8 mouse cellular contexts compared by ENCODE assay signal in the genomic region with DNA sequence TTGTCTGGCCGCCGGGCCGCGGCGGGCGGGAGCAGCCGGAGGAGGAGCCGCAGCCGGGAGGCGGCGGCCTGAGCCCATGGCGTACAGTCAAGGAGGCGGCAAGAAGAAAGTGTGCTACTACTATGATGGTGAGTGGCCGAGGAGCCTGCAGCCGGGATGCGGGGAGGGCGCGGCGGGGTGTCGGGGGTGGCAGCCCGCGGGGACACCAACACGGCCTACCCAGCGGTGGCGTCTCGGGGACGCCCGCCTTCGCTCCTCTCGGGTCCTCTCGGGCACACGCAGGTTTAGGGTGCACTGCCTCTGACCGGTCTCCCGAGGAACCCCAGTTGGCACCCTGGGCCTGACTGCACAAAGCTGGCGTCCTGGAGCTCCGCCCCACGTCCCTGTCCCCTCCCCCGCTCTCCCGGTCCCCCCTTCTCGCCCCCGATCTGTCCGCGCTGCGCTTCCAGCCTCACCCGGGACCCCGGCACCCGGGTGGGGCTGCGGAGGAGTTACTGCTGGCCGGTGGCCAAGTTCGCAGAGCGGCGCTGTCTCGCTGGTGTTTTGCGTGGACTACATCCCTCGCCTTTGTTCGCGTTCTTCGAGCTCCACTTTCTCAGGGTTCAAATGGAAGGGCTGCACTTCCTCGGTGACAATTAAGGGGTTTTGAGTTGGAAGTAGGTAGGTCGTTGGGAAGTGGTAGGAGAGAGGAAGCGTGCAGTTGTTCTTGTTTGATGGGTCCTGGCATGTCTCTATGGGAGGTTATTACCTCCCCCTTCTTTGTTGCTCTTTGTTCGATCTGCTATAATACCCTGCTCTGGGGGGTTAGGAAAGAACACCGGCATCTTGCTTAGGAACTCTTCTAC. TPM values are rescaled to one million over a fixed set of nuclear protein-coding genes. Genes with fewer than 3 reads are reported as not detected.
A peak's percentile ranks its signal among the peaks of the same experiment; 100 is the strongest.
DNase-seq lines count a peak whose midpoint lies in the region; ATAC-seq and TF ChIP-seq lines count a peak whose summit lies in the region.

No protein-coding gene starts in this region.

- peak overlapping the region; percentile 66 for H3K4me2 ChIP-seq in embryonic facial prominence, embryonic 13.5 days
- peak overlapping the region; percentile 74 for H3K4me2 ChIP-seq in heart, embryonic 13.5 days
- peak overlapping the region; percentile 84 for H3K4me2 ChIP-seq in liver, embryonic 11.5 days
- peak overlapping the region; percentile 75 for H3K4me2 ChIP-seq in stomach, postnatal 0 days (replicated peaks; ENCODE audit: low read depth)

- H3K27ac ChIP-seq in heart, adult 2 months = peak overlapping the region; percentile 99
- H3K27ac ChIP-seq in embryonic facial prominence, embryonic 13.5 days = peak overlapping the region; percentile 99
- H3K27ac ChIP-seq in heart, embryonic 13.5 days (replicated peaks) = peak overlapping the region; percentile 99
- H3K27ac ChIP-seq in liver, embryonic 11.5 days (ENCODE audit: low read depth, low read length) = peak overlapping the region; percentile 96
- peak overlapping the region; percentile 98 for H3K27ac ChIP-seq in stomach, postnatal 0 days (replicated peaks)

- peaks cover 3% of the 10 kb centered on the region for H3K4me1 ChIP-seq in heart, adult 2 months (ENCODE audit: control insufficient read depth, insufficient read depth, low read length)
- H3K4me1 ChIP-seq in embryonic facial prominence, embryonic 13.5 days = peaks cover 18% of the 10 kb centered on the region
- H3K4me1 ChIP-seq in heart, embryonic 13.5 days = peaks cover 29% of the 10 kb centered on the region
- H3K4me1 ChIP-seq in liver, embryonic 11.5 days (replicated peaks; ENCODE audit: control insufficient read depth, insufficient read depth, low read length) = peaks cover 10% of the 10 kb centered on the region; the same call in 1 of the 2 replicates
- H3K4me1 ChIP-seq in stomach, postnatal 0 days (replicated peaks; ENCODE audit: control insufficient read depth, insufficient read depth) = no peaks in the 10 kb centered on the region

- no peak for TF ChIP-seq CTCF in heart, adult 2 months (IDR thresholded peaks at IDR 0.05)
- TF ChIP-seq CTCF in stomach, postnatal 0 days (IDR thresholded peaks at IDR 0.05; ENCODE audit: low read depth) = no peak

- intact Hi-C loops in heart, adult 2 months (cut with DNase I) = no loop called here

- no peak for TF ChIP-seq EP300 in heart, adult 2 months (IDR thresholded peaks at IDR 0.05; ENCODE audit: insufficient read depth, low read depth, low read length)
- TF ChIP-seq EP300 in stomach, postnatal 0 days (optimal IDR thresholded peaks at IDR 0.05) = no peak

- ATAC-seq in embryonic facial prominence, embryonic 13.5 days (ENCODE audit: insufficient number of reproducible peaks, insufficient read depth, low FRiP score, low TSS enrichment, low read depth) = peak; percentile 74
- peak; percentile 40 for ATAC-seq in heart, embryonic 13.5 days (ENCODE audit: extremely low read depth, insufficient number of reproducible peaks, low FRiP score, low TSS enrichment)
- ATAC-seq in liver, embryonic 11.5 days (replicated peaks; ENCODE audit: low FRiP score) = peak; percentile 76
- ATAC-seq in monocyte, adult 5-6 weeks (replicated peaks; ENCODE audit: insufficient number of reproducible peaks, low FRiP score, low TSS enrichment, poor library complexity, severe bottlenecking) = peak; percentile 37; the same call in 1 of the 2 replicates
- ATAC-seq in stomach, postnatal 0 days (ENCODE audit: low FRiP score, low TSS enrichment) = peak; percentile 88

- no peak; the same call in none of the 2 replicates for TF ChIP-seq POLR2A in heart, adult 2 months (IDR thresholded peaks at IDR 0.05; ENCODE audit: insufficient read depth, low read depth, low read length)

- no peaks in the 10 kb centered on the region for H3K27me3 ChIP-seq in heart, adult 2 months (ENCODE audit: control insufficient read depth, insufficient read depth, low read length)
- no peaks in the 10 kb centered on the region for H3K27me3 ChIP-seq in embryonic facial prominence, embryonic 13.5 days
- H3K27me3 ChIP-seq in heart, embryonic 13.5 days (replicated peaks) = no peaks in the 10 kb centered on the region
- no peaks in the 10 kb centered on the region for H3K27me3 ChIP-seq in liver, embryonic 11.5 days (replicated peaks; ENCODE audit: control insufficient read depth, insufficient read depth, low read length)
- no peaks in the 10 kb centered on the region for H3K27me3 ChIP-seq in stomach, postnatal 0 days (ENCODE audit: control insufficient read depth, insufficient read depth, low read length)

- DNase-seq in heart, adult 2 months = peak in 1 of 2 experiments; percentile 76
- DNase-seq in heart, adult 11 months = no peak
- peak; percentile 78 for DNase-seq in kidney, postnatal 14 days
- no peak for DNase-seq in liver, embryonic 11.5 days (ENCODE audit: low spot score)
- DNase-seq in stomach, postnatal 0 days (ENCODE audit: low spot score) = peak; percentile 79

- H3K79me2 ChIP-seq in heart, adult 2 months (replicated peaks; ENCODE audit: control insufficient read depth, insufficient read depth, low read length) = peaks cover 9% of the 10 kb centered on the region

- no peaks in the 10 kb centered on the region for H3K9me3 ChIP-seq in embryonic facial prominence, embryonic 13.5 days
- H3K9me3 ChIP-seq in heart, embryonic 13.5 days = no peaks in the 10 kb centered on the region
- H3K9me3 ChIP-seq in liver, embryonic 11.5 days (ENCODE audit: control insufficient read depth, low read length) = no peaks in the 10 kb centered on the region
- H3K9me3 ChIP-seq in stomach, postnatal 0 days (ENCODE audit: control insufficient read depth, low read length) = no peaks in the 10 kb centered on the region

- H3K4me3 ChIP-seq in heart, adult 2 months = peak overlapping the region; percentile 94
- peak overlapping the region; percentile 96 for H3K4me3 ChIP-seq in embryonic facial prominence, embryonic 13.5 days
- H3K4me3 ChIP-seq in heart, embryonic 13.5 days = peak overlapping the region; percentile 98
- peak overlapping the region; percentile 93 for H3K4me3 ChIP-seq in liver, embryonic 11.5 days (ENCODE audit: low read depth, low read length)
- peak overlapping the region; percentile 94 for H3K4me3 ChIP-seq in stomach, postnatal 0 days (ENCODE audit: low read depth, low read length)

- under 1% methylated on average over 61 of the region's 63 CpGs for WGBS in heart, adult 2 months
- WGBS in embryonic facial prominence, embryonic 13.5 days = under 1% methylated on average over 59 of the region's 63 CpGs
- 1% methylated on average over 63 of the region's 63 CpGs for WGBS in heart, embryonic 13.5 days
- WGBS in liver, embryonic 11.5 days = 1% methylated on average over 57 of the region's 63 CpGs
- WGBS in stomach, postnatal 0 days = under 1% methylated on average over 55 of the region's 63 CpGs

- peak overlapping the region; percentile 93 for H3K9ac ChIP-seq in heart, adult 2 months (ENCODE audit: low read depth, low read length)
- H3K9ac ChIP-seq in embryonic facial prominence, embryonic 13.5 days = peak overlapping the region; percentile 99
- H3K9ac ChIP-seq in heart, embryonic 13.5 days = peak overlapping the region; percentile 99
- peak overlapping the region; percentile 98 for H3K9ac ChIP-seq in liver, embryonic 11.5 days (ENCODE audit: low read depth, low read length)
- peak overlapping the region; percentile 97 for H3K9ac ChIP-seq in stomach, postnatal 0 days (ENCODE audit: low read length)

- peaks cover 3% of the 10 kb centered on the region for H3K36me3 ChIP-seq in heart, adult 2 months (ENCODE audit: control insufficient read depth, insufficient read depth, low read length)
- no peaks in the 10 kb centered on the region for H3K36me3 ChIP-seq in embryonic facial prominence, embryonic 13.5 days
- H3K36me3 ChIP-seq in heart, embryonic 13.5 days = 0 out of 2 replicates have a peak, but pooled peaks cover 5% of the 10 kb centered on the region
- H3K36me3 ChIP-seq in liver, embryonic 11.5 days (ENCODE audit: control insufficient read depth, insufficient read depth, low read length) = no peaks in the 10 kb centered on the region
- no peaks in the 10 kb centered on the region for H3K36me3 ChIP-seq in stomach, postnatal 0 days (ENCODE audit: control insufficient read depth, insufficient read depth, low read length)

RNA-seq across cellular contexts. Expression of gene Hdac2, which starts 0.6 kb away (rescaled TPM):
- 10 to 100 TPM; 51.6 to 52.1 TPM for total RNA-seq in heart, adult 2 months (2021)
- 9.9 and 21.4 TPM in 2 replicates for polyA plus RNA-seq in heart, adult 2 months (2012; rRNA removed)
- 327 and 352 TPM in 2 replicates for polyA plus RNA-seq in embryonic facial prominence, embryonic 13.5 days (2015; fragmentation: Nextera tagmentation; extraction: Ambion mirVana)
- polyA plus RNA-seq in heart, embryonic 13.5 days (2015; fragmentation: Nextera tagmentation; extraction: Ambion mirVana) = 146 and 159 TPM in 2 replicates
- polyA plus RNA-seq in liver, embryonic 11.5 days (2014; fragmentation: Nextera tagmentation; extraction: Ambion mirVana) = 163 and 177 TPM in 2 replicates
- total RNA-seq in monocyte, adult 5-6 weeks (2017) = 32.7 to 68.2 TPM (median 46.8 TPM) in 3 replicates
- polyA plus RNA-seq in stomach, postnatal 0 days (2015; fragmentation: Nextera tagmentation; extraction: Ambion mirVana) = 79.5 and 85.9 TPM in 2 replicates

Comparison
In these comparisons a context has a peak if more than half of its experiments do, and no peak if none do; other contexts are left out.
1. DNase-seq: peak in kidney, postnatal 14 days (single experiment) and stomach, postnatal 0 days (single experiment); none in heart, adult 11 months (single experiment) and liver, embryonic 11.5 days (single experiment).
2. ATAC-seq: peak in every context shown above with its lines; median percentile 88 in stomach, postnatal 0 days; 76 in liver, embryonic 11.5 days; 74 in embryonic facial prominence, embryonic 13.5 days; 40 in heart, embryonic 13.5 days; 37 in monocyte, adult 5-6 weeks.
3. Peak in every context shown above with its lines, with median percentiles within 50 percentile points of each other: H3K27ac ChIP-seq, H3K4me3 ChIP-seq, H3K9ac ChIP-seq and H3K4me2 ChIP-seq.